Mouse (Mus musculus) R1 (cell line): Measurements from ENCODE around the gene Hoxa9.

Experiments
- DNase-seq: peaks from one replicate; pipeline ENCODE4 v3.0.0-alpha.2; 2018; ENCODE audit warnings: low read depth, low spot score

Hoxa9 gene

GRCm38 (mm10) chr6:52182030-52182429 lies 48.9 kb downstream of the Hoxa9 start:
- no peak for DNase-seq

GRCm38 (mm10) chr6:52180726-52181125 lies 50.2 kb downstream of the Hoxa9 start:
- DNase-seq = no peak

- DNase-seq = no peak
Measured at GRCm38 (mm10) chr6:52180213-52180710, 50.6 kb downstream of the Hoxa9 start.

GRCm38 (mm10) chr6:52179690-52180089 lies 51.2 kb downstream of the Hoxa9 start:
- DNase-seq = no peak

GRCm38 (mm10) chr6:52178918-52179665 lies 51.8 kb downstream of the Hoxa9 start:
- no peak for DNase-seq

GRCm38 (mm10) chr6:52177806-52178205 lies 53.1 kb downstream of the Hoxa9 start:
- no peak for DNase-seq

- no peak for DNase-seq
Measured at GRCm38 (mm10) chr6:52177061-52177735, 53.7 kb downstream of the Hoxa9 start, which contains the start of gene 5730596B20Rik. Gene 5730596B20Rik (plus strand): TSS chr6:52177498.

GRCm38 (mm10) chr6:52176391-52176790 lies 54.5 kb downstream of the Hoxa9 start:
- no peak for DNase-seq

GRCm38 (mm10) chr6:52175864-52176263 lies 55.0 kb downstream of the Hoxa9 start:
- no peak for DNase-seq

- DNase-seq = peak; percentile 77
Measured at GRCm38 (mm10) chr6:52174968-52175751, 55.7 kb downstream of the Hoxa9 start.

GRCm38 (mm10) chr6:52173648-52174047 lies 57.2 kb downstream of the Hoxa9 start:
- DNase-seq = no peak
